Mouse (Mus musculus) liver, postnatal 0 days (tissue): Measurements from ENCODE around the gene Fcrl1.

Experiments
- CTCF ChIP-seq: sonication (generic); IDR thresholded peaks from 2 replicates; pipeline ENCODE4 v1.5.1; 2016; ENCODE audit warnings: antibody characterized with exemption, low read depth
- EP300 ChIP-seq: IDR thresholded peaks from 2 replicates; pipeline ENCODE4 v1.6.1; 2016; ENCODE audit warnings: antibody characterized with exemption, low read depth, mild to moderate bottlenecking

DNA sequence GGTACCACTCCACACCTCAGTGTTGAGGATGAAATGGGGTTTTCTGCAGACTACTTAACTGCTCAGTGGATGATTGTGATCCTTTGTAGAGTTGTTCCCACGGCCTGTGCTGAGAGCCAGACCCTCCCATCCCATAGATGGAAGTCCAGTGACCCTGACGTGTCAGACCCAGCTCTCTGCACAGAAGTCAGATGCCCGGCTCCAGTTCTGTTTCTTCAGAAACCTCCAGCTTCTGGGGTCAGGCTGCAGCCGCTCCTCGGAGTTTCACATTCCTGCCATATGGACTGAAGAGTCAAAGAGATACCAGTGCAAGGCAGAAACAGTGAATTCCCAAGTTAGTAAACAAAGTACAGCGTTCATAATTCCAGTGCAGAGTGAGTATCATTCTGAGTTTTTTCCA lies 67.8 kb downstream of the Fcrl1 start:
- no peak for TF ChIP-seq CTCF
- TF ChIP-seq EP300: no peak
